Mouse (Mus musculus): ENCODE results near the gene Oxt. TPM values are rescaled to one million over a fixed set of nuclear protein-coding genes. Genes with fewer than 3 reads are reported as not detected.

The Oxt gene
- polyA plus RNA-seq (2015; fragmentation: Illumina TruSeq; extraction: RNeasy Lipid Tissue Mini Kit (QIAGEN cat#74804); ENCODE audit: low read depth, low replicate concordance) = not detected

DNA sequence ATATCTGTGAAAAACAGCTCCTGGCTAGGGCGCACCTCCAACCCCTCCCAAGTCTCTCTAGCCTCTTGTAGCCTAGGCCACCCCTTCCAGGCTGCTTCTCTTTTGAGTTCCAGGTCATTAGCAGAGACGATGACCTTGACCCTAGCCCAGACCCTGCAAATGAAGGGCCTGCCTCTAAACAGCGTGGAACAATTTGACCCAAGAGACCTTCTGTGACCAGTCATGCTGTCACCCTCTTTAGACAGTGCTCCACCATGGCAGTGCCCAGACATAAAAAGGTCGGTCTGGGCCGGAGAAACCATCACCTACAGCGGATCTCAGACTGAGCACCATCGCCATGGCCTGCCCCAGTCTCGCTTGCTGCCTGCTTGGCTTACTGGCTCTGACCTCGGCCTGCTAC lies at the start of gene Oxt:
Oxt (plus strand) TSS at position 301 of the 400 bp plus-strand sequence.

DNA sequence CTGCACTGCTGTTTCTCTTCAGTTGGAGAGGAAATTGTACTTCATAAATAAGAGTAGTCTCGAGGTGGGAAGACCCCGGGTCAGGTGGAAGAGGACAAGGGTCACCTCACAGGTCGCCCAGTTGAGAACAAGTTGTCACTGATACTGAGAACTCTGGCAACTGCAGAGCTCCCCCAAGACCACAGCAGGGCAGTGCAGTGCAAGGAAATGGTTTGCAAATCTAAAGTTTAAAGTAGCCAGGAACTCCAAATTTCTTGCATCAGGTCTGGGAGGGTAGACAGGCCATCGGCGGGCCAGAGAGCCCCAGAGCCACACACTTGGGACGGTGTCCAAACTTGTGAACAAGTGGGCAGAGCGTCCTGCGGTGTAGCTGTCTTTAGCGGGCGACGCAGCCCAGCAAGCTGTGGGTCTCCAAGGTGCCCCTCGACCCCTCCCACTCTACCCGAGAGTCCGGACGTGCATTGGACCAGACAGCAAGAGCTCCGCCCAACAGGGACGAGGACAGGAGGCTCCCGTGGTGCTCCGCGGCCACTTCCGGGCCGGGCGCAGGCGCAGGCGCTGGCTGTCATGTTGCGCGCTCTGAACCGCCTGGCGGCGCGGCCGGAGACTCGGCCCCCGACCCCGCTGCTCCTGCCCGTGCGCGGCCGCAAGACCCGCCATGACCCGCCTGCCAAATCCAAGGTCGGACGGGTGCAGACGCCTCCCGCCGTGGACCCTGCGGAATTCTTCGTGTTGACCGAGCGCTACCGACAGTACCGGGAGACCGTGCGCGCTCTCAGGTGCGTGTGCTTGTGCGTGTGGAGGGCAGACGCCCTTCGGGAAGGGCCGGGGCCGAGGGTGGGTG lies 12.5 kb upstream of the Oxt start, which contains the start of gene Mrps26:
Mrps26 (plus strand) TSS at position 531 of the 844 bp plus-strand sequence.

DNA sequence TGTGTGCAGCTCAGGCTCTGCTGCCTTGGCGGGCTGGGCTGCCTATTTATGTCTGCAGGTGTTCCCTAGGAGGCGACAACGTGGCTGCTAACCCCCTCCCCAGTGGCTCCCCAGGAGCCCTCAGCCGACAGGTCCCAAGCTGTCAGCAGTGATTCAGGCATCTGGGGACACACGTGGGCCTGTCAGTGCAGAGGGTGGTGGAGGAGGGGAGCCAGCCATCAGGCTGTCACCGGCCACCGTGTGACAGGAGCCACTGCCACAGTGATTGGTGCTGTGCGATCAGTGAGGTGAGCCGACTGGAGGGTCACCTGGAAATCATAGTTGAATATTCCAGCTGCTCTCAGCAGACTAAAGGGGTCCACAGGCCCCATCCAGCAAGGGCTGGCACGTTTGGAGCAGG lies 6.6 kb downstream of the Oxt start, which contains the start of gene Avp:
Avp (minus strand) TSS at position 3 of the 400 bp plus-strand sequence.

Other genes with a start within 250 kb of the Oxt start
- gene Cpxm1, start 178.6 kb upstream of the Oxt start, polyA plus RNA-seq (2015; fragmentation: Illumina TruSeq; extraction: RNeasy Lipid Tissue Mini Kit (QIAGEN cat#74804); ENCODE audit: low read depth, low replicate concordance) = 4.3 TPM
- gene Gm28372, start 170.9 kb upstream of the Oxt start, polyA plus RNA-seq (2015; fragmentation: Illumina TruSeq; extraction: RNeasy Lipid Tissue Mini Kit (QIAGEN cat#74804); ENCODE audit: low read depth, low replicate concordance) = not detected
- not detected for gene 1700020A23Rik, start 170.9 kb upstream of the Oxt start, polyA plus RNA-seq (2015; fragmentation: Illumina TruSeq; extraction: RNeasy Lipid Tissue Mini Kit (QIAGEN cat#74804); ENCODE audit: low read depth, low replicate concordance)
- not detected for gene Tmem239, start 169.7 kb upstream of the Oxt start, polyA plus RNA-seq (2015; fragmentation: Illumina TruSeq; extraction: RNeasy Lipid Tissue Mini Kit (QIAGEN cat#74804); ENCODE audit: low read depth, low replicate concordance)
- gene Vps16, start 151.8 kb upstream of the Oxt start, polyA plus RNA-seq (2015; fragmentation: Illumina TruSeq; extraction: RNeasy Lipid Tissue Mini Kit (QIAGEN cat#74804); ENCODE audit: low read depth, low replicate concordance) = 89.7 TPM
- 20.9 TPM for gene Pced1a, start 151.5 kb upstream of the Oxt start, polyA plus RNA-seq (2015; fragmentation: Illumina TruSeq; extraction: RNeasy Lipid Tissue Mini Kit (QIAGEN cat#74804); ENCODE audit: low read depth, low replicate concordance)
- gene Ptpra, start 125.9 kb upstream of the Oxt start, polyA plus RNA-seq (2015; fragmentation: Illumina TruSeq; extraction: RNeasy Lipid Tissue Mini Kit (QIAGEN cat#74804); ENCODE audit: low read depth, low replicate concordance) = 167 TPM
- gene Mrps26, start 12.4 kb upstream of the Oxt start, polyA plus RNA-seq (2015; fragmentation: Illumina TruSeq; extraction: RNeasy Lipid Tissue Mini Kit (QIAGEN cat#74804); ENCODE audit: low read depth, low replicate concordance) = 82.0 TPM
- not detected for gene Avp, start 6.4 kb downstream of the Oxt start, polyA plus RNA-seq (2015; fragmentation: Illumina TruSeq; extraction: RNeasy Lipid Tissue Mini Kit (QIAGEN cat#74804); ENCODE audit: low read depth, low replicate concordance)
- 7.9 TPM for gene Fastkd5, start 53.9 kb downstream of the Oxt start, polyA plus RNA-seq (2015; fragmentation: Illumina TruSeq; extraction: RNeasy Lipid Tissue Mini Kit (QIAGEN cat#74804); ENCODE audit: low read depth, low replicate concordance)
- 8.8 TPM for gene Ubox5, start 53.9 kb downstream of the Oxt start, polyA plus RNA-seq (2015; fragmentation: Illumina TruSeq; extraction: RNeasy Lipid Tissue Mini Kit (QIAGEN cat#74804); ENCODE audit: low read depth, low replicate concordance)
- gene Lzts3, start 66.6 kb downstream of the Oxt start, polyA plus RNA-seq (2015; fragmentation: Illumina TruSeq; extraction: RNeasy Lipid Tissue Mini Kit (QIAGEN cat#74804); ENCODE audit: low read depth, low replicate concordance) = 131 TPM
- gene Ddrgk1, start 88.5 kb downstream of the Oxt start, polyA plus RNA-seq (2015; fragmentation: Illumina TruSeq; extraction: RNeasy Lipid Tissue Mini Kit (QIAGEN cat#74804); ENCODE audit: low read depth, low replicate concordance) = 111 TPM
- 83.7 TPM for gene Itpa, start 91.4 kb downstream of the Oxt start, polyA plus RNA-seq (2015; fragmentation: Illumina TruSeq; extraction: RNeasy Lipid Tissue Mini Kit (QIAGEN cat#74804); ENCODE audit: low read depth, low replicate concordance)
- gene Slc4a11, start 121.3 kb downstream of the Oxt start, polyA plus RNA-seq (2015; fragmentation: Illumina TruSeq; extraction: RNeasy Lipid Tissue Mini Kit (QIAGEN cat#74804); ENCODE audit: low read depth, low replicate concordance) = 1.7 TPM